Mouse (Mus musculus) adrenal gland, postnatal 10 days (tissue): ENCODE results near the gene Boc. TPM values are rescaled to one million over a fixed set of nuclear protein-coding genes. Genes with fewer than 3 reads are reported as not detected.

Experiments
- DNase-seq: peaks from one replicate; pipeline ENCODE4 v3.0.0; 2021; ENCODE audit warnings: mixed read lengths
- long read RNA-seq, 2 experiments: library from polyadenylated mRNA; stranded (forward); transcript quantifications; one replicate each; pipeline ENCODE4 v2.0.0; 2021
- total RNA-seq, 2 experiments: library from RNA; stranded (reverse); gene quantifications; 2 replicates each; pipeline ENCODE4 v1.2.3; 2021

Boc gene
- 10 to 100 TPM; 33.5 to 35.9 TPM for total RNA-seq
- long read RNA-seq, experiment 1, full-length matches to known transcripts, result 2 of 23 reads
- long read RNA-seq, experiment 1, partial matches to known transcripts, result 13 of 23 reads
- long read RNA-seq, experiment 1, other reads (novel, unspliced or antisense), result 8 of 23 reads
- long read RNA-seq, experiment 2, full-length matches to known transcripts, result 2 of 31 reads
- long read RNA-seq, experiment 2, partial matches to known transcripts, result 10 of 31 reads
- long read RNA-seq, experiment 2, other reads (novel, unspliced or antisense), result 19 of 31 reads

- peak; percentile 87 for DNase-seq
These were observed at the start of gene Boc for GRCm38 (mm10) chr16:44558471-44559329. Gene Boc, minus strand, starts transcription at chr16:44558897.

- DNase-seq, result no peak
These were observed 47.9 kb upstream of the Boc start for GRCm38 (mm10) chr16:44606643-44607042.

GRCm38 (mm10) chr16:44604021-44604616 lies 45.4 kb upstream of the Boc start:
- DNase-seq, result no peak

- no peak for DNase-seq
These were observed 43.5 kb upstream of the Boc start for GRCm38 (mm10) chr16:44601999-44602794.

DNA sequence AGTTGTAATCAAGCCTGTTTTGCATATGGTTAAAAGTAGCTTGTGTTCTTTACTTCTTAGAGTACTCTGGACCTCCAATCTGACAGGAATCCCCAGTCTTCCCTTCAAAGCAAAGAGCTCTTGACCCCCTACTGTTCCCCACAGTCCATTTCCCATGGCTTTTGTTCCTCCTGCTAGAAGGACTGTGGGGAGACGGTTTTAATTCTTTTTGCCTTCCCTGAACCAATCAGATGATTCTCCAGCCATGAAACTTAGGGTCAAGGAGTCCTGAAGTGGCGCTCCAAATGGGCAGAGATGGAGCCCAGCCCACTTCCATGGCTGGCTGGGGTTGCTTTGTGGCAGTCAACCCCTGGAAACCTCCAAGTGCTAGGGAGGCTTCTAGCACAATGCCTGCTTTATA lies 42.5 kb upstream of the Boc start:
- no peak for DNase-seq

DNA sequence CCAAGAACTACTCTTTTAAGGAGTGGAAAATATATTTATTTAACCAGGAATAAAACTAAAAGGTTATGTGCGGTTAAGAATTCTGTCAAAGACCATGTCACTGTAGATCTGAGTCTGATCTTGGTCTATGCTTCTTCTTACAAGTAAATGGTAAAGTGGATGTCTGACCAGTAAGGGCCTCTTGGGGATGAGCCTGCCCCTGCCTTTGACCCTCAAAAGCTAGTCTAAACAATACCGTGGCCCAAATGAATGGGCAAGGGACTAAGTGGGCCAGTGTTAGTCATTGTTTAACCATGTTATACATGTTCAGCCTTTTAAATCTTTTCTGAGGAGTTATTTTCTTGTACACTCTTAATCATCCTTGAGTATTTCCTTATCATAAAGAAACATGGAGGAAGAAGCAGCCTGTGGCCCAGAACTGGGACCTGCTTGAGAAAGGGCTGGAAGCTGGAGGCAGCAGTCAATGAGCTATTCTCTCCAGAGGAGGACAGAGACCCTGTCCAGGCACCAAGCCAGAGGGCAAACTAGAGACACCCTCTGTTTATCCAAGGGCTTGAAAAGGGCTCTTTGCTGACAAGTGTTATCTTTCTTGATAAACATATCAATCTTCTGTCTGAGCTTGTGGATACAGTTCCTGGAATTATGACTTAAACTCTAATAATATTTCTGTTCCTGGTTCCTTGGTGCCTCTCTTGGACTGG lies 38.6 kb upstream of the Boc start:
- DNase-seq, result no peak

GRCm38 (mm10) chr16:44589506-44589905 lies 30.8 kb upstream of the Boc start:
- DNase-seq, result no peak

DNA sequence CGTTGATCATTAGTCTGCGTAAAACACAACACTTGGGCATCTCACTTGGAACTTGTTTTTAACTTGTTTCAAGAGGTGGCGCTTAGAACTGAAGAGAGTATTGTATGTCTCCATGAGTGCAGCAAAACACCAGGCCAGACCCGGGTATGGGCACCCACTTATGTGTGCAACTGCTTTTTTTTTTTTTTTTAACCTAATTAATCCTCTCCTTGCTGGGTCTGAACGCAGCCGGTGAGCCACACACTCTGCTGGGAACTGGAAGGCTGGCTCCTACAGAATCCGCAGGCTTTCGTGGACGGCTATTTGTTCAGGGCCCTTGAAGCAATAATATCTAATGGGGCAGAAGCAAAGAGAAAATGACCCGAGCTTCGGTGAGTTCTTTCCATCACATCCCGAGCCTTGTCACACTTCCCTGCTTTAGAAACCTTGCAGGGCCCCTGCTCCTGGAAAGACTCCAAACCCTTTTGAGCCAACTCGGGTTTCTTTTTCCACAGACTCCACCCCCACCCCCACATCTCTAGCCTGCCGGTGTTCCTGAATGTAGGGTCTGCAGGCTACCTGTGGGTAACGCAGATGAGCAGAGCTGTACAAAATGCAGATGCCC lies 20.8 kb upstream of the Boc start:
- peak; percentile 17 for DNase-seq

DNA sequence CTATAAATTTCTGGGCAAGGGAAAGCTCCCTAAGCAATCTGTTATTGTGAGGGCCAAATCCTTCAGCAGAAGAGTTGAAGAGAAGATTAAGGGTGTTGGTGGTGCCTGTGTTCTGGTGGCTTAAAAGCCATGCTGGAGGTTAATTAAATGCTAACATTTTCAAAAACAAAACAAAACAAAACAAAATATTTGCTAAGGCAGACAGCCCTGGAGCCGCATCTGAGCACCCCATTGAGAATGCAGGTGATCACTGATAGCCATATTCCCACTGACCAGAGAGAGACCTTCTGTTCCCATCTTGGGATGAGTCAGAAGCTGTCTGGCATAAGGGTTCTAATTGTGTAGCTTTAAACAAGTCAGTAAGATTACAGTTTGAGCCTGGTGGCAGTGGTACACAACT lies 19.9 kb upstream of the Boc start:
- no peak for DNase-seq

DNA sequence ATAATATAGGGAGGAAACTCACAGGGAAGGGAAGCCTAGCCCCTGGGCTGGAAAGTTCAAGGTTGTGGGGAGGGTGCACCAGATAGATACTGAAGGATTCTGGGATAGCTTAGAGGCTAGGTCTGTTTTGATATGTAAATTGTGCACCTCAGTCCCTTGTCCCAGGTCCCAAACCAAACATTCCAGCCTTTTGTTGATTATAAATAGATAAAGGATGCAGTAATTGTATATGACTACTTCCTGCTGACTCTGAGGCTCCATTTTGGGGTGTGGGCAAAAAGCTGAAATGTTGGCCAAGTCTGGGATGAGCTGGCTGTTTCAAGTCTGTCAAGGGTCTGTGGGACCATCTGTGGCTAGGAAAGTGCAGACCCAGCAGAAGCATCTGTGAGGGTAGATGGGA lies 9.4 kb upstream of the Boc start:
- no peak for DNase-seq

GRCm38 (mm10) chr16:44565328-44566210 lies 6.9 kb upstream of the Boc start:
- DNase-seq, result no peak

GRCm38 (mm10) chr16:44564359-44564758 lies 5.7 kb upstream of the Boc start:
- DNase-seq, result no peak

- DNase-seq, result no peak
These were observed 3.4 kb upstream of the Boc start for GRCm38 (mm10) chr16:44562061-44562460.

- no peak for DNase-seq
These were observed 1.5 kb upstream of the Boc start for GRCm38 (mm10) chr16:44560214-44560613.

DNA sequence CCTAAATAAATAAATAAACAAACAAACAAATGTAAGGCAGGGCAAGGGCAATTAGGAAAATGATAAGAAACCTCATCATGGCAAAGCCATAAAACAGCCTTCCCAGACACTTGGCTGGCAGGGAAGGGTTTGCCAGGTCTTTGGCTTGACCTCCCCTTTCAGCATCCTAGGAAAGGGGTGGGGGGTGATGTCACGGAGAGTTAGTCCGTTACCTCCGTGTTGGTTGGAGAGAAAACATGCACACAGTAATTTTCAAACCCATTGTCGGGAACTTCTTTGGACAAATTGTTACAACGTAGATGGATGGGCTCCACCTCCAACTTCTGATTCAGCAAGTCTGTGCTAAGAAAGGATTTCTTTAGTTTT lies 616 bp upstream of the Boc start:
- no peak for DNase-seq

GRCm38 (mm10) chr16:44557661-44558470 lies 831 bp downstream of the Boc start:
- peak; percentile 78 for DNase-seq

DNA sequence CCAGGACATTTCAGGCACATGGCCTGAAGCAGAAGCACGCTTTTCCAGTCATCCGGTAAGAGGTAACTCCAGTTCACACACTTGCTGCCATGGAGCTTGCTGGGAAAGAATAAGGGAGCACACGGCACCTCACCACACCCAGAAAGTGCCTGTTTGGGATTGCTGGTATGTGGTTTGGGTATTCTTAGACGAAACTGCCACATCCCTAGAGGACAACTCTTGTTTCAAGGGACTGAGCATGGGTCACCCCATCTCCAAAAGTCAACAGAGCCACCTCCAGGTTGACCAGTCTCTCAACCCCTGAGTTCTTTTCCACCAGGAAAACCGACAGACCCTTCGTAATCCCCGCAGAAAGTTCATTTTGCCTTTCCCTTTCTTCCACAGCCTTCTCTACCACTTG lies 1.6 kb downstream of the Boc start:
- no peak for DNase-seq

DNA sequence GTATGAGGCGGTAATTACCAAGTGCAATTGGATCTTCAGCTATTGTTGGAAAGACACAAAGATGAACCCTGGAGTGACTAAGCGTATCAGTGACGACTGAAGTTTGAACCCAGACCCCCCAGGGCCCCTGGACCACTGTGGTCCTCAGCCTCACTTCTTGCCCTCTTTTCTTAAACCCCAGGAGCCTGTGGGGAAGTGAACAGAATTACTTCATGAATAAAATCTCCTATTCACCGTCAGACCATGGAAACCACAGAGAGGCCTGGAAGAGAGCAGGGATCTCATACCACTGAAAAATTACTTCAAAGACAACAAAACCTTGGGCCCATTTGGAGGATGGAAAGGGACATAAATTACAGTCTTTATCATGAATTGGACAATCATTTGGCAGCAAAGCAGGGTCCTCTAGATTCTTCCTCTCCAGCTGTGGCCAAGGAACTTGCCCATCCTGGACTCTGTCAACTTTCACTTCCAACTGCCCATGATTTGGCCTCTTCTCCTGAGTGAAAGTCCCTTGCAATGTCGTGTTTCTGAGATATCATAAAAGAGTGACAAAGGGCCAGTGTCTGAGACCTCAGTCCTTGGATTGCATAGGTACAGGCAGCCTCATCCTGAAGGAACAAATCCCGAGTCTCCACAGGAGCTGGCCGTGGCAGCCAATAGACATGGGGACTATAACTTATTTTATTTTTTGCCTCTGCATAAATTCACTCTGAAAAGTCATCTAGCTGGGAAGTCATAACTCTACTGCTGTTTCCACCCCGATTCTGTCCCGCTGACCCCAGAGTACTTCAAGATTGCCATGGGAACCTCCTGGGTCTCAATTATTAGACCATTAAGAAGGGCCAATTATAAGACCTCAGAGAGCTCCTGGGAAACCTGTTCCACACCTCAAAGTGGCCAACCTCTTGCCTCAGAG lies 2.6 kb downstream of the Boc start:
- DNase-seq, result no peak
